Mouse (Mus musculus): Measurements from ENCODE around the gene Usmg5. TPM values are rescaled to one million over a fixed set of nuclear protein-coding genes. Genes with fewer than 3 reads are reported as not detected.

The Usmg5 gene
- polyA plus RNA-seq, 1 experiment from 2014 or later: 1,237 TPM

- H3K27me3 ChIP-seq (ENCODE audit: control insufficient read depth, insufficient read depth, low read length): no peaks in the 10 kb centered on the region
- no peaks in the 10 kb centered on the region for H3K4me1 ChIP-seq (ENCODE audit: control insufficient read depth, insufficient read depth, low read length)
- no peak overlapping the region for H3K4me2 ChIP-seq (ENCODE audit: low read depth, severe bottlenecking)
- H3K9me3 ChIP-seq (ENCODE audit: control insufficient read depth, low read length): no peaks in the 10 kb centered on the region
- H3K36me3 ChIP-seq (ENCODE audit: control insufficient read depth, insufficient read depth, low read length): peaks cover 32% of the 10 kb centered on the region
- no peak overlapping the region for H3K27ac ChIP-seq (replicated peaks; ENCODE audit: low read depth, low read length)
- WGBS: 90% methylated on average over 11 of the region's 11 CpGs
- no peak for DNase-seq (ENCODE audit: low spot score)
- no peak overlapping the region for H3K4me3 ChIP-seq (ENCODE audit: low read depth, low read length)
- no peak for ATAC-seq (ENCODE audit: insufficient number of reproducible peaks, low FRiP score, low TSS enrichment, low read depth)
- no peak overlapping the region for H3K9ac ChIP-seq (ENCODE audit: low read length)
Measured at GRCm38 (mm10) chr19:47128835-47129234, 38.4 kb upstream of the Usmg5 start.

- ATAC-seq (ENCODE audit: insufficient number of reproducible peaks, low FRiP score, low TSS enrichment, low read depth) (no peak), DNase-seq (ENCODE audit: low spot score) (no peak)
- no peak overlapping the region for H3K4me2 ChIP-seq (ENCODE audit: low read depth, severe bottlenecking)
- H3K4me3 ChIP-seq (ENCODE audit: low read depth, low read length): no peak overlapping the region
- no peak overlapping the region for H3K9ac ChIP-seq (ENCODE audit: low read length)
- no peaks in the 10 kb centered on the region for H3K27me3 ChIP-seq (ENCODE audit: control insufficient read depth, insufficient read depth, low read length)
- no peaks in the 10 kb centered on the region for H3K9me3 ChIP-seq (ENCODE audit: control insufficient read depth, low read length)
- peaks cover 32% of the 10 kb centered on the region for H3K36me3 ChIP-seq (ENCODE audit: control insufficient read depth, insufficient read depth, low read length)
- WGBS: 94% methylated on average over 10 of the region's 10 CpGs
- no peaks in the 10 kb centered on the region for H3K4me1 ChIP-seq (ENCODE audit: control insufficient read depth, insufficient read depth, low read length)
- no peak overlapping the region for H3K27ac ChIP-seq (replicated peaks; ENCODE audit: low read depth, low read length)
Measured at GRCm38 (mm10) chr19:47128164-47128563, 37.7 kb upstream of the Usmg5 start.

DNA sequence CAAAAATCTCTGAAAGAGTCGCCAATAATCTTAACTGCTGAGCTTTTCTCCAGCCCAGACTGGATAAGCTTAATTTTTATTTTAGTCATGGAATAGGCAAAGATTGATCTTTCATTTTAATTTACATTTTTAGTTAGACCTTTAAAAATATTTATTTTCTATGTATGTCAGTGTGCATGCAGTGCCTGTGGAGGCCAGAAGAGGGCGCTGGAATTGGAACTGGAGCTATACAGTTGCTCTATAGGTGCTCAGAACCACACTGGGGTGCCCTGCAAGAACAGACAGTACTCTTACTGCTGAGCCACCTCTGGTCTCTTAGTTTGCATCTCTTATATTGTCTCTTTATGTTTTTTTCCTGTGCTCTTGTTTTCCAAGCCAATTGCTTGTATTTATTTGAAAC is 32.4 kb upstream of the Usmg5 start:
- Histone ChIP-seq H3K27ac (replicated peaks; ENCODE audit: low read depth, low read length) (no peak overlapping the region), H3K9ac (ENCODE audit: low read length) (no peak overlapping the region), H3K9me3 (ENCODE audit: control insufficient read depth, low read length) (no peaks in the 10 kb centered on the region), H3K27me3 (ENCODE audit: control insufficient read depth, insufficient read depth, low read length) (no peaks in the 10 kb centered on the region), H3K4me1 (ENCODE audit: control insufficient read depth, insufficient read depth, low read length) (no peaks in the 10 kb centered on the region), H3K4me3 (ENCODE audit: low read depth, low read length) (no peak overlapping the region), H3K36me3 (ENCODE audit: control insufficient read depth, insufficient read depth, low read length) (peaks cover 25% of the 10 kb centered on the region), H3K4me2 (ENCODE audit: low read depth, severe bottlenecking) (no peak overlapping the region)
- WGBS: 31% methylated on average over 2 of the region's 2 CpGs
- DNase-seq (ENCODE audit: low spot score): peak; percentile 60
- no peak for ATAC-seq (ENCODE audit: insufficient number of reproducible peaks, low FRiP score, low TSS enrichment, low read depth)

DNA sequence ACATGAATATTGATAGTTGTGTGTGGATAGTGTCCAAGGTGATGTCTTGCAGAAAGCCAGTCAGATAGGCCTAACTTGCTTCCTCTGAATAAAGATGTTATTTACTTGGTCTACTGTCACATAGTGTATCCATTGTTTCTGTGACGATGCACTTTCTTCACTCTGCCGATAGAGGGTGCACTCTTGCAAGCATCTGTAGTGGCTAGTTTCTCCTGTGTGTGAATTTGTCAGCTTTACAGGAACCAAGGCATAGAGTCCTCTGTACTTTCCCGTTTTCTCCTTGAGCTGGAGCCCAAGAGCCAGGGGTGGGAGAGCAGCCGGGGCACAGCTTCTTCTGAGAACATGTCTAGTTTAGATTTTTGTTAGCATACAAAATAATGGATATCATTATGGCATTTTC is 30.6 kb upstream of the Usmg5 start:
- DNase-seq (ENCODE audit: low spot score) (no peak), ATAC-seq (ENCODE audit: insufficient number of reproducible peaks, low FRiP score, low TSS enrichment, low read depth) (no peak)

GRCm38 (mm10) chr19:47118634-47119033 is 28.2 kb upstream of the Usmg5 start:
- ATAC-seq (ENCODE audit: insufficient number of reproducible peaks, low FRiP score, low TSS enrichment, low read depth): no peak

More for the DNA sequence above, 30.6 kb upstream of the Usmg5 start:
- WGBS: 43% methylated on average over 4 of the region's 4 CpGs
- H3K4me1 ChIP-seq (ENCODE audit: control insufficient read depth, insufficient read depth, low read length): no peaks in the 10 kb centered on the region
- H3K27me3 ChIP-seq (ENCODE audit: control insufficient read depth, insufficient read depth, low read length): no peaks in the 10 kb centered on the region
- no peak overlapping the region for H3K4me3 ChIP-seq (ENCODE audit: low read depth, low read length)
- no peak overlapping the region for H3K9ac ChIP-seq (ENCODE audit: low read length)
- H3K9me3 ChIP-seq (ENCODE audit: control insufficient read depth, low read length): no peaks in the 10 kb centered on the region
- peaks cover 23% of the 10 kb centered on the region for H3K36me3 ChIP-seq (ENCODE audit: control insufficient read depth, insufficient read depth, low read length)
- H3K4me2 ChIP-seq (ENCODE audit: low read depth, severe bottlenecking): no peak overlapping the region
- H3K27ac ChIP-seq (replicated peaks; ENCODE audit: low read depth, low read length): no peak overlapping the region

GRCm38 (mm10) chr19:47104641-47105271 is 14.3 kb upstream of the Usmg5 start:
- Histone ChIP-seq H3K36me3 (ENCODE audit: control insufficient read depth, insufficient read depth, low read length) (peaks cover 45% of the 10 kb centered on the region), H3K4me1 (ENCODE audit: control insufficient read depth, insufficient read depth, low read length) (no peaks in the 10 kb centered on the region), H3K4me2 (ENCODE audit: low read depth, severe bottlenecking) (no peak overlapping the region), H3K27me3 (ENCODE audit: control insufficient read depth, insufficient read depth, low read length) (no peaks in the 10 kb centered on the region), H3K9ac (ENCODE audit: low read length) (no peak overlapping the region), H3K9me3 (ENCODE audit: control insufficient read depth, low read length) (no peaks in the 10 kb centered on the region), H3K4me3 (ENCODE audit: low read depth, low read length) (no peak overlapping the region), H3K27ac (replicated peaks; ENCODE audit: low read depth, low read length) (no peak overlapping the region)
- WGBS: 94% methylated on average over 9 of the region's 9 CpGs
- no peak for ATAC-seq (ENCODE audit: insufficient number of reproducible peaks, low FRiP score, low TSS enrichment, low read depth)
- DNase-seq (ENCODE audit: low spot score): no peak

More at GRCm38 (mm10) chr19:47118634-47119033, 28.2 kb upstream of the Usmg5 start:
- WGBS: 88% methylated on average over 2 of the region's 2 CpGs
- H3K27ac ChIP-seq (replicated peaks; ENCODE audit: low read depth, low read length): no peak overlapping the region
- no peak overlapping the region for H3K4me2 ChIP-seq (ENCODE audit: low read depth, severe bottlenecking)
- H3K9me3 ChIP-seq (ENCODE audit: control insufficient read depth, low read length): no peaks in the 10 kb centered on the region
- H3K27me3 ChIP-seq (ENCODE audit: control insufficient read depth, insufficient read depth, low read length): no peaks in the 10 kb centered on the region
- DNase-seq (ENCODE audit: low spot score): no peak
- no peaks in the 10 kb centered on the region for H3K4me1 ChIP-seq (ENCODE audit: control insufficient read depth, insufficient read depth, low read length)
- peaks cover 16% of the 10 kb centered on the region for H3K36me3 ChIP-seq (ENCODE audit: control insufficient read depth, insufficient read depth, low read length)
- H3K9ac ChIP-seq (ENCODE audit: low read length): no peak overlapping the region
- no peak overlapping the region for H3K4me3 ChIP-seq (ENCODE audit: low read depth, low read length)

DNA sequence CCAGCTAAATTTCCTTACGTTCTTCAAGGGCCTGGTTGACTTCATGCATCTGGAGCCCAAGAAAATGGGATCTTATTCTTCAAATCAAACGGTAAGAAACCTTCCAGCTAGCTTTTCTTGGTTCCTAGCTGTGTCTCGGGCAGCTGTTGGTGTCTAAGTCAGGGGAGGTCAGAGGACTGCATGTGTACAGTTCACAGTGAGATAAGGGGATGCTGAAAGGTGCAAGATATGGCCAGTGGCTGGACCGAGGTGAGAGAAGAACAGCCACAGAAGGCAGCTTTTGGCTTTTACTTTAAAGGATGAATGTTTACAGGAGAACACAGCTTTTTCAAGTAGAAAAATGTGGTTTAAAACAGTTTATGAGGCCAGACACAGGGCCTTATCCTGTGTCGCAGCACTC is 10.6 kb upstream of the Usmg5 start:
- Histone ChIP-seq H3K4me2 (ENCODE audit: low read depth, severe bottlenecking) (no peak overlapping the region), H3K36me3 (ENCODE audit: control insufficient read depth, insufficient read depth, low read length) (peaks cover 30% of the 10 kb centered on the region; the same call in 1 of the 2 replicates), H3K9me3 (ENCODE audit: control insufficient read depth, low read length) (no peaks in the 10 kb centered on the region), H3K9ac (ENCODE audit: low read length) (no peak overlapping the region), H3K27me3 (ENCODE audit: control insufficient read depth, insufficient read depth, low read length) (no peaks in the 10 kb centered on the region), H3K4me3 (ENCODE audit: low read depth, low read length) (no peak overlapping the region), H3K4me1 (ENCODE audit: control insufficient read depth, insufficient read depth, low read length) (no peaks in the 10 kb centered on the region), H3K27ac (replicated peaks; ENCODE audit: low read depth, low read length) (no peak overlapping the region)
- ATAC-seq (ENCODE audit: insufficient number of reproducible peaks, low FRiP score, low TSS enrichment, low read depth) (no peak), DNase-seq (ENCODE audit: low spot score) (no peak)
- WGBS: 89% methylated on average over 5 of the region's 5 CpGs

- Histone ChIP-seq H3K27ac (replicated peaks; ENCODE audit: low read depth, low read length) (0 out of 2 replicates have a peak overlapping the region, but pooled peaks have one; percentile 9), H3K27me3 (ENCODE audit: control insufficient read depth, insufficient read depth, low read length) (no peaks in the 10 kb centered on the region), H3K36me3 (ENCODE audit: control insufficient read depth, insufficient read depth, low read length) (peaks cover 7% of the 10 kb centered on the region; the same call in 1 of the 2 replicates), H3K4me3 (ENCODE audit: low read depth, low read length) (peak overlapping the region; percentile 90), H3K9me3 (ENCODE audit: control insufficient read depth, low read length) (no peaks in the 10 kb centered on the region), H3K4me1 (ENCODE audit: control insufficient read depth, insufficient read depth, low read length) (peaks cover 4% of the 10 kb centered on the region; the same call in 1 of the 2 replicates), H3K4me2 (ENCODE audit: low read depth, severe bottlenecking) (peak overlapping the region; percentile 81), H3K9ac (ENCODE audit: low read length) (peak overlapping the region; percentile 96)
- 2% methylated on average over 36 of the region's 36 CpGs for WGBS
- DNase-seq (ENCODE audit: low spot score) (no peak), ATAC-seq (ENCODE audit: insufficient number of reproducible peaks, low FRiP score, low TSS enrichment, low read depth) (peak; percentile 56; the same call in 1 of the 2 replicates)
Measured at GRCm38 (mm10) chr19:47089718-47090525, 525 bp downstream of the Usmg5 start.

Data from limb, embryonic 11.5 days (tissue).